Mouse (Mus musculus): ENCODE results near the gene Gm44965. TPM values are rescaled to one million over a fixed set of nuclear protein-coding genes. Genes with fewer than 3 reads are reported as not detected.

Gene Gm44965
- total RNA-seq (2015) (not detected in 2 replicates), total RNA-seq (2017) (not detected in 2 replicates)

- peak; percentile 88 for ATAC-seq (replicated peaks; ENCODE audit: poor library complexity)
Measured at GRCm38 (mm10) chr6:48593158-48594042, at the start of gene Gm44965, which contains the start of gene Repin1. TSS of gene Gm44965 (plus strand) at chr6:48593941. TSS of gene Repin1 (plus strand) at chr6:48593883.

DNA sequence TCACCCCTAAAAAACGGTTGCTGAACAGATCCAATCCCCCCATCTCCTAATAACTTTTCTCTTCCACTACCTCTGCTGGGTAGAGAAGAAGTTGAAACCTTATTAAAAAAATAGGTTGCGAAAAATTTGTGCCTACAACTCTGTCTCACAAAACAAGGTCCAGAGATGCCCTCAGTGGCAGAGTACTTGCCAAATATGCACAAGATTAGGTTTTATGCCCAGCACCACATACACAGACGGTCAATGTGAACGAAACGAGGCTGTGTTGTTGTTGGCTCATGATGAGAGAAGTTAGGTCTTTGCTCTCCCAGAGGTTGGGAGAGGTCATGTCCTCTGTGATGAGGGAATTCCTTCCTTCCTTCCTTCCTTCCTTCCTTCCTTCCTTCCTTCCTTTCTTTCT lies 48.5 kb upstream of the Gm44965 start:
- no peak for ATAC-seq (replicated peaks; ENCODE audit: poor library complexity)

DNA sequence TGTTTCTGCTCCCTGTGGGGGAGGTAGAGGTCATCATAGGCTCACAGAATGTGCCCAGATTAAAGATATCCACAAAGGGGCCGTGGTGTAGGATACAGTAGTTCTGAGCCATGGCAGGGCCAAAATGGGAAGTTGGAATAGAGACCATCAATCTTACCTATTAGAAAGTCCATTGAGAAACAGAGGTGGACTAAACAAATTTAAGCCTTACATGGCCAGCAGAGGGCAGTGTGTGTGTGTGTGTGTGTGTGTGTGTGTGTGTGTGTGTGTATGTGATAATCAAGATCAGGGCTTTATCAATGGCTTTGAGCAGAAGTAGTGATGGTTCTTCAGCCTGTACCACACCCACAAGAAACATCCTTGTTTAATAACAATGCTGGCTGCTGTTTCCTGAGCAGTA lies 47.5 kb upstream of the Gm44965 start:
- ATAC-seq (replicated peaks; ENCODE audit: poor library complexity), result peak; percentile 63; the same call in 1 of the 2 replicates

DNA sequence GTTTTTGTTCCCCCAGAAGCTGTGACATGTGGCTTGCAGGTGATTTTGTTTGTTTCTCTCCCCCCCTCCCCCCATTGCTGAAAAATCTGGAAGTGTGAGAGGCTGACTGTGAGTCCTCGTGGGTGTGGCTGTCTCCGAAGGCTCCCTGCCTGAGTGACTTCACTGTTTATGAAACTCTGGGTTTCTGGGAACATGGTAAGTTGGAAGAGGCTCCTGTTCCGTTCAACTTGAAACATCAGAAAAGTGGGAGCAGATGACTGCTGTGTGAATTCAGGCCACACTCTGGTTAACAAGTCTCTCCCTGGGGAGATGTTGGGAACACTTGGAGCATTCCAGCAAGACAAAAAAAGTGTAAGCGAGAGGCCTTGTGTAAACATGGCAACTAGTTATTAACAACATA lies 46.9 kb upstream of the Gm44965 start:
- no peak for ATAC-seq (replicated peaks; ENCODE audit: poor library complexity)

GRCm38 (mm10) chr6:48548314-48548713 lies 45.4 kb upstream of the Gm44965 start:
- no peak for ATAC-seq (replicated peaks; ENCODE audit: poor library complexity)

DNA sequence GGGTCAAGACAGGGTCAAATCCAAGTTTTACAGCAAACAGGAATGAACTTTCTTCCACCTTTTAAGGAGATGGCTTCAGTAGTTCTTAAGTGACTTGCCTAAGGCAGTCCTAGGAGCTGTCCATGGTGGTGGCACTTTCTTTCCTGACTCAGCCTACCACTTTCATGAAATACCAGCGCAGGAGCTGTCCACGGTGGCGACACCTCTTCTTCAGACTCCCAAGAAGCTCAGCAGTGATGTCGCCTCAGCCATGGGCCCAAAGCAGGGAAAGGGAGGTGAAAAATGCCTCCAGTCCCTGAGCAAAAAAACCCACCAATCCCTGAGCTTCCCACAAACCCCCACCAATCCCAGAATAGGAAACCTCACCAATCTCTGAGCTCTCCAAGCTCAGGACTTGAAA lies 40.8 kb upstream of the Gm44965 start:
- ATAC-seq (replicated peaks; ENCODE audit: poor library complexity), result peak; percentile 56

DNA sequence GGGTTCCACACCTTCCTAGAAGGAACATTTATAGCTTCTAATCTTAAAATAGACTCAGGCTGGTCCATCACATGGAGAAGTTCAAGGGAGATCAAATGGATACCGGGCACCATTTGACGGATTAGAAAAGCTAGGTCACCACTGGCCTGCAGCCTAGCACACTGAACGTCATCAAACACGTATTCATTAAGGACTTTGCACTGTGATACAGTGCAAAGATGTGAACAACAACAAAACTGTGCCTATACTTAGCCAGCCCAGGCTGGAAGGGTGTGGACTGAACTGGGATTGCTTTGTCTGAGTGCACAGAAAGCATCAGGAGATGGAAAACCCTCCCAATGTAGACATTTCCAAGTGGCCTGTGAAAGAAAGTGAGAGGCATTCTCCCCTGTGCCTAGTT lies 39.9 kb upstream of the Gm44965 start:
- no peak for ATAC-seq (replicated peaks; ENCODE audit: poor library complexity)

DNA sequence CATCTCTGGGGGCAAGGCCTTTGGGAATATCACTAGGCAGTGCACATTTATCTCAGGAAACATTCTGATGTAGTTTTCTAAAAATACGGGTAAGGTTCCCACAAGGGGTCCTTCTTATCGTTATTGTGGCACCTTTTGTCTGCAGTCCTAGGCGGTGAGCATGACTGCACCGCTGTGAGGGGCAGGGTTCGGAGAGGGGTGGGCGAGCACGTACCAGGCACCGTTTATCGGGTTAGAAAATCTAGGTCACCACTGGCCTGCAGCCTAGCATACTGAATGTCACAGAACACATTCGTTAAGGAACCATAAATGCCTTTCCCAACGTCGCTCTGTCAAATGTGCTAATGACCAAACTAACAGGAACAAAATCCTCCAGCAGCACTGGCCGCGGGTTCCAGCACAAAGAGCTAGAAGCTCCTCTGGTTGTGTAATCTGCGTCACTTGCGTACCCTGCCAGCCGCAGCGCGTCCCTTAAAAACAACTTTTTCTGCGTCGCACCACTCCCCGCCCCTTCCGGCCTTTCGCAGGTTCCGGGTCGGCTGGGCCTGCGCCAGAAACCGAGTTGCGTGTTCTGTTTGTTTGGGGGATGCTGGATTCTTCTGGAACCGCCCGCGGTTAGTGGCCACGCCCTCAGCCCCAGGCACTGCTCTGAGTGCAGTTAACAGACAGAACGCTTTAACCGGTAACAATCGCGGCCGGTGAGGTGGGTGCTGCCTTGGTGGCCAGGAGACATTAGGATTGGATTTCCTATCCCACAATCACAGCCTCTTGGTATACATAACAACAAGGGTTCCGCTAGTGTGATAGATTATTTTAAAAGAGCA lies 39.2 kb upstream of the Gm44965 start, which contains the start of gene Lrrc61:
Lrrc61 (plus strand) TSS at position 517 of the 824 bp plus-strand sequence.
- ATAC-seq (replicated peaks; ENCODE audit: poor library complexity), result peak; percentile 91

DNA sequence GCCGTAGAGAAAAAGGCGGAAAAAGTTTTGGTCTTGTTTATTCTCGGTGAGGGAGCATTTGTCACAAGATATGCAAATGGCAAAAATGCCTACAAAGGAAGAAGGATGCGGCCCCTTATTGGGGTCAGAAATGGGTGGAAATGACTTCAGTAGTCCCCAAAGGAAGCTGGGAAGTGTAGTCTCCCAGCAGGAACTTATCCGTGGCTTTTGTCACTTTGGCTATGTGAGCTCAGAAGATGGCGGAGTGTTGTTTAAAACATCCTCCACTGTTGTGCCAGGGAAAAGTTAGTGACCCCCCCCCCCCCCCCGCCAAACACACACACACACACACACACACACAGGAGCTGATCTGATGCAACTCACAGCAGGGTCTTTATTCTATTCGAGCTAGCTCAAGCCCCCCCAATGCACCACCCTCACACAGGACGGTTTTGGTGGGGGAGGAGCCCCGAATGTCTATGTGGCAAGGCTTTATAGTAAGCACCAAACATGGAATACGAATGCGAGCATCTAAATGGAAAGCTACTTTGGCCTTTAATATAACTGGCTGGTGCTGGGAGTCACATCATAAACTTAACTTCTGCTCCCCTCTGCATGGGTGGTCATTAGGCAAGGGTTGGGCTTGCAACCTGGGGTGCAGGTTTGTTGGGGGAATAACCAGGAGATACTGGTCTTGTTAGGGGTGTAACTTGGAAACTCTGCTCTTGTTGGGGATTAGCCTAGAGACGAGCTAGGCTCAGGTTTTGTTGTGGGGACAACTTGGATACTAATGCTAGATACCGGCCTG lies 38.4 kb upstream of the Gm44965 start:
- ATAC-seq (replicated peaks; ENCODE audit: poor library complexity), result peak; percentile 38

GRCm38 (mm10) chr6:48555956-48556355 lies 37.8 kb upstream of the Gm44965 start:
- ATAC-seq (replicated peaks; ENCODE audit: poor library complexity), result no peak

DNA sequence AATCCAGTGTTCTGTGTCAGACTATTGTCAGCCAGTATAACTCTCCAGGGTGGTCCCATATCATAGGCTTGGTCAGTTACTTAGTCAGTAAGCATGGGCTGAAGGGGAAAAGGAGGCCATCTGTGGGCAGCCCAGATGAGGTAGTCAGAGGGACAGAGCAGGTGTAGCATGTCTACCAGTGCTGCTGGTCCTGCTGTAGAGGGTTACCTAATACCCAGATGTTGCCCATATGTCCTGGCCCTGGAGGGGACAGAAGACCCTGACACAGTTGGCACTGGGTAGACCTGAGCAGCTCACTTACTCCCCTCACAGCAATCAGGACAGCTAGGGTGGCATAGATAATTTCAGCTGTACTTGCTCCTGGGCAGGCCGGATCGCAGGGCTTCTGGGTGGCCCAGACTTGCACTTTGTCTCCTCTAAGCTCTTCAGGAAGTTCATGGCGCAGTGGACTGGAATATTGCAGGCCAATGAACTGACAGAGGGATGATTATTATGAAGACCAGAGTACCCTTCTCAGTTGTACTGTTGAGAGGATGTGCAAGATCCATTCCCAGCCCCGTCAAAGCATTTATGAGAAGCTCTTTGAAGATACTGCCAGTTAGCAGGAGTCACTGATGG lies 27.9 kb upstream of the Gm44965 start:
- ATAC-seq (replicated peaks; ENCODE audit: poor library complexity), result no peak

GRCm38 (mm10) chr6:48566312-48566711 lies 27.4 kb upstream of the Gm44965 start:
- ATAC-seq (replicated peaks; ENCODE audit: poor library complexity), result no peak

DNA sequence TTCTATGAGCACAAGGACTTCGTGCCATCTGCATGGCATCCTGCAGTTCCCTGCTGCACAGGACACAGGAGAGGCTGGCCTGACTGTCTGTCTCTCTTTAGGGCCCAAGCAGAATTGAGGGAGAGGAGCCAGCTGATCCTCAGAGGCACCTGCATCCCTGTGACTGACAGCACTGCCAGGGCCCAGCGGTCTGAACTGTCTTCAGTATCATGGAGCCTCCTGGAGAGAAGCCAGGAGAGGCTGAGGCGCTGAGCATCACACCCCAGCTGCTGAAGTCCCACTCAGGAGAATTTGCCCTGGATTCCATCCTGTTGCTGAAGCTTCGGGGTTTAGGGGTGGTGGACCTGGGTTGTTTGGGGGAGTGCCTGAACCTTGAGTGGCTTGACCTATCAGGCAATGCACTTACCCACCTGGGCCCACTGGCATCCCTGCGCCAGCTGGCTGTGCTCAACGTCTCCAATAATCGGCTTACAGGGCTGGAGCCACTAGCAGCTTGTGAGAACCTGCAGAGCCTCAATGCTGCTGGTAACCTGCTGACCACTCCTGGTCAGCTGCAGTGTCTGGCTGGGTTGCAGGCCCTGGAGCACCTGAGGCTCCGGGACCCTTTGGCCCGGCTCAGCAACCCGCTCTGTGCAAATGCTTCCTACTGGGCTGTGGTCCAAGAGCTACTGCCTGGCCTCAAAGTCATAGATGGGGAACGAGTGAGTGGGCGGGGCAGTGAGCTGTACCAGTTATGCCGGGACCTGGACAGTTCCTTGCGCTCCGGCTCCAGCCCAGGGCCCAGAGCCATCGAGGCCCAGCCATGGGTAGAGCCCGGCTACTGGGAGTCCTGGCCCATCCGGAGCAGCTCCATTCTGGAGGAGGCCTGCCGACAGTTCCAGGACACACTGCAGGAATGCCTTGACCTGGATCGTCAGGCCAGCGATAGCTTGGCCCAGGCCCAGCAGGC lies 25.4 kb upstream of the Gm44965 start:
- peak; percentile 84 for ATAC-seq (replicated peaks; ENCODE audit: poor library complexity)

- ATAC-seq (replicated peaks; ENCODE audit: poor library complexity), result no peak
Measured at GRCm38 (mm10) chr6:48569065-48569807, 24.5 kb upstream of the Gm44965 start.

GRCm38 (mm10) chr6:48572014-48572413 lies 21.7 kb upstream of the Gm44965 start:
- ATAC-seq (replicated peaks; ENCODE audit: poor library complexity), result no peak

- no peak for ATAC-seq (replicated peaks; ENCODE audit: poor library complexity)
Measured at GRCm38 (mm10) chr6:48572572-48573061, 21.1 kb upstream of the Gm44965 start, which contains the start of gene Rarres2. TSS of gene Rarres2 (minus strand) at chr6:48572789.

DNA sequence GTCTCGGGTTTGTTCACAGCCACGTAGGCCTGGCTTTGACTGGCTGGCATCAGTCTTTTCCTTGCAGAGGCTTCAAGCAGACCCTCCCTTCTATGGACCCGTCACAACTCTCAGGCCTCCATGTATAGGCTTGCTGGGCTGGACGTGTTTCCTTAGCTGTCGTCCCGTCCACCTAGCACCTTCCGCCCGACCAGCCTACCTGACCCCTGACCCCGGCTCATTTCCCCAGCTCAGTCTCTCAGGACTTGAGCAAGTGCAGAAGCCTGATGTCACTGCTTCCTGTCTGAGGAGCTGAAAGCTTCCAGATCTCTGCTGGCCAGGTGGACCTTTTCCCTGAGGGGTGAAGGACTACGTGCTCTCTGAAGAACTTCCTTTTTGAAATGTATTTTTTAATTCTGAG lies 20.5 kb upstream of the Gm44965 start:
- ATAC-seq (replicated peaks; ENCODE audit: poor library complexity), result no peak

- no peak for ATAC-seq (replicated peaks; ENCODE audit: poor library complexity)
Measured at GRCm38 (mm10) chr6:48573981-48574380, 19.8 kb upstream of the Gm44965 start.
